Mouse (Mus musculus): ENCODE results near the gene Pfn1.

DNA sequence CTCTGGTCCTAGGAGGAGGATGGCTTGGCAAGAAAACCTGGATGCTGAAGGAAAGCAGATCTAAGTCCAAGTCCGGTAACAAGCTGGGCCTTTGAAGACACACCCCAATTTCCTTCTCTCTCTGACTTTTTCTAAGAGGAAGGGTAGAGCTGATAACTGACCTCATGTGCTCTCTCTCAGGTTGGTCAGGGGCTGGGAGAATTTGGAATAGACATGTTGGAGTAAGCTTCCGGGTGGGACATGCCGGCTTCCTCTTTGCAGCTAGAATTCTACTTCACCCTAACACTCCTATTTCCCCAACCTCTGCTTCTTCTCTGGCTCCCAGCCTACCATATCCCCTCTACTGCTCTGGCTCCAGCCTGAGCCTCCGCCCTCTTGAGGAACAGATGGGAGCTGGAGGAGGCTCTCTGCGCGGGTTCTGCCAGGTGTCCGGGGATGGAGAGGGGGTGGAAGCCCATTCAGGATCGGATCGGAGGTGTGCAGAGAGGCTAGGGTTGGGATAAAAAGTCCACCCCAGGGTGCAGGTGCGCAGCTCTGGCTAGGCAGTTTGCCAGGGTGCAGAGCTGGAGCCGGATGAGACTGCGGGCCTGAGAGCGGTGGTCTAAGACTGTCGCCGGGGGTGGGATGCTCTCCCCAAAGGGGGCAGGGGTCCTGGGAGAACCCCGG lies 32.6 kb upstream of the Pfn1 start:
- TF ChIP-seq GATA1 (IDR thresholded peaks at IDR 0.05; ENCODE audit: borderline replicate concordance, low read length): no peak
- TF ChIP-seq FLI1 (IDR thresholded peaks at IDR 0.05; ENCODE audit: low read length): no peak

All from megakaryocyte, embryonic 14.5 days (primary cell).